Mouse (Mus musculus): Measurements from ENCODE around the gene Ccdc142.

- TF ChIP-seq CTCF (IDR thresholded peaks at IDR 0.05; ENCODE audit: low read depth) (no peak), EP300 (IDR thresholded peaks at IDR 0.05; ENCODE audit: low read depth) (no peak)
These were observed 36.2 kb downstream of the Ccdc142 start for GRCm38 (mm10) chr6:83137576-83137950.
